Mouse (Mus musculus) cerebellum, adult 11 months (tissue): ENCODE measurements around the gene Gabbr2.

ENCODE experiments used
- DNase-seq: peaks from one replicate; pipeline ENCODE4 v3.0.0; 2022

The Gabbr2 gene

DNA sequence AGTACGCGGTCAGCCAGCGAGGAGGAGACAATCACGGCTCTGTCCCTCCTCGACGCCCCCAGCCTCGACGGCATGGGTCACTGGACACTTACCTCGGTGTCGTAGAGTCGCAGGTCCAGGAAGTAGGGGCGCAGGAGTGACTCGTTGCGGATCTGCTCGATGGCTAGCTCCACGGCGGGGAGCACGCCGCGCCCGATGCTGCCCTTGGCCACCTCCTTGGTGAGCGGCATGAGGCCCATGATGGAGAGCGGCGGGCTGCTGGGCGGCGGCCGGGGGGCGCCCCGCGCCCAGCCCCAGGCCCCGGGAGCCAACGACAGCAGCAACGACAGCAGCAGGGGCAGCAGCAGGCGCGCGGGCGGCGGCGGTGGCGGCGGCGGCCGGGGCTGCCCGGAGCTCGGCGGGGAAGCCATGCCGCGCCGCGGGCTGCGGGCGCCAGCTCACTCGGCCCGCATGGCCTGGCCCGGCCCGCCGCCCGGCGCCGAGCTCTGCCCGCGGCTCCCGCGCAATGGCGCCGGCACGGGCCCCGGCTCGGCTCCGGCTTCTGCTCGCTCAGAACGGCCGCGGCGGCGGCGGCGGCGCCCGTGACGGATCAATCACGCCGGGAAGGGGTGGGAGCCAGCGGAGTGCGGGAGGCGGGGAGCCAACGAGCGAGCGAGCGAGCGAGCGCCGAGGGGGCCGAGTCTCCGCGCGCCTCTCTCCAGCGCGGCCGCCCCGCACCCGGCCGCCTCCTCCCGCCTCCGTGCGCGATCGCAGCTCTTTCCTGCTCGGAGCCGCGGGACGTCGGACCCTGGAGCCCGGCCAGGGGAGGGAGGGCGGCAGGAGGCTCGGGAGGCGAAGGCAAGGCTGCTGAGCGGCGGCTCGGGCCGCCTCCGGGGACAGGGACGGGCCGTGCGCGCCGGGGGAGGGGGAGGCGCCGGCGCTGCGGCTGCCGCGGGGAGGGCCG is at the start of gene Gabbr2:
Gabbr2 (minus strand) TSS at position 858 of the 943 bp plus-strand sequence.
- DNase-seq = peak; percentile 79

DNA sequence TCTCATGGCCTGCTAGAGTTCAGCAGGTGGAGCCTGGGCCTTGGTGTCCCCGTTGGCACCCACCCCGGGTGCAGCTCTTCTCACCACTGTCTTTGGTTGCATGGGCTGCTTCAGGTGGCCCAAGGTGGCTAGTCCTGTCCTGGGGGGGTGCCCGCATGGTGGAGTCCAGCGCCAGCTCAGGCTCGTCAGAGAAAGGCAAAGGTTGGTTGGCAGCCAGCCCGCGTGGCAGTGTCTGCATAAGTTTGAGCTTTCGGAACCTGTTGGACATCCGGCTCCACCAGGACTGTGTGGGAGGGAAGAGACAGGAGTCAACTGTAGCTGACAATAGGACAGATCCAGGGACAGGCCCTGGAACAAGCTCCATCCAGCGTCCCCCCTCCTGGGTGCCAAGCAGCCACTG is 47.9 kb upstream of the Gabbr2 start:
- DNase-seq = no peak

DNA sequence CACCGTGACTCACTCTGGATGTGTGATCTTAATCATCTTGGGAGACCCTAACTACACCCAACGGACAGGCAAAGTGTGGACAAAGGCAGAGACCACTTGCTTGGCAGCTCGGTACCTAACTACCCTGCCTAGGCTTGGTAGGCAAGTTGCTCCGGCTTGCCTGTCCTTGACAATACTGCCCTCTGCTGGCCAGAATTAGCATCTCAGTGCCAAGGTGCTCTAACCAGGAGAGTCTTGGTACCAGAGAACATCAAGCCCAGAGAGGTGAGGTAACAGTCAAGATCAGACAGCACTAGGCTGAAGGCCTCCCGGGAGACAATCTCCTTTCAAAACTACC is 45.6 kb upstream of the Gabbr2 start:
- DNase-seq = peak; percentile 76

DNA sequence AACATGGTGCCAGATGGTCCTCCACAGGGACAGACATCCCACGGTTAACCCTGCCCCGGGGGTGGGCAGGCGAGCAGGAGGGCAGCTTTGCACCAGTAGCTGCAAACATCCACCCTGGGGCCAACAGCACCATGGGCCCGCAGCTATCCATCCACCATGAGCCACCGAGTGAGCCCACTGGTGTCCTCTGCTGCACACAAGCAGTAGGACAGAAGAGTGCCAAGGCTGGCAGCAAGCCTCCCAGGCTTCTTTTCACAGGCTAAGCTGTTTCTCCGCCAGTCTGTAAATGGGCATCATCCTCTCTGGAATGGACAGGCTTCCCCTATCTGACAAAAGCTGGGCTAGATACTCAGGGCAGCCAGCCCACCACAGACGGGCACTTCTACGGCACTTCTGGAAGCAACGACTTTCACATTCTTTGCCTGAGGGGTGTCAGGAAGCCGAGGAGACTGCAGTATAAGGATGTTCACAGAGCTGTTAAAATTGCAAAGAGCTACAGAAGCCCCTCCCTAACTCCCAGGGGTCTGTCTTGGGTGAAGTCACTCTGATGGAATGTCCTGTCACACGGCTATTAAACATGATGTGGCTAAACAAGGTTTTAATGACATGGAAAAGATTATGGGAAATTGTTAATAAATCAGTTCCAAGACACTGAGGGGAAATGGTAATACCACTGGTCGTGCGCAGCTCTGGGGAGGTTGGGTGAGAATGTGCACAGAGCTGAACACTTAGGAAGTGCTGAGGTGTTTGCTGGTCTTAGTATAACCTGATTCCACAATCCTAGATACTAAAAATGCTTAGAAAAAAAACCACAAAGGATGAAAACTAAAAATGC is 45.0 kb upstream of the Gabbr2 start:
- DNase-seq = no peak

DNA sequence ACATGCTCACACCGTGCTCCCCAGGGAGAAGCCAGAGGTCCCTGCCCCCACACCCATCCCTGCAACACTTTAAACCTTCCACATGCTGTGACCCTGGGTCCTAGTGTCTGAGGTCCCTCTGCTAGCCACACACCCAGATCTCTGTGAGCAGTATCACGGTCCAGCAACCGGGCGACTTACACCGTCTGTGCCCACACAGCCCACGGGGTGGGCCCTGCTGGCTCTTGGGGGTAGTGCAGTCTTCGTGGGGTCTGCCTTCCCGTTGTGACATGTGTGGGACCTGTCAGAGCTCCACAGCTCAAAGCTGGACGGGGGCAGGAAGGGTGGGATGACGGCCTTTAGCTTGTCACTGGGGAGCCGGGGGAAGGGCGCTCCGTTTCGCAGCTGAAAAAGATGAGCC is 43.9 kb upstream of the Gabbr2 start:
- DNase-seq = no peak

DNA sequence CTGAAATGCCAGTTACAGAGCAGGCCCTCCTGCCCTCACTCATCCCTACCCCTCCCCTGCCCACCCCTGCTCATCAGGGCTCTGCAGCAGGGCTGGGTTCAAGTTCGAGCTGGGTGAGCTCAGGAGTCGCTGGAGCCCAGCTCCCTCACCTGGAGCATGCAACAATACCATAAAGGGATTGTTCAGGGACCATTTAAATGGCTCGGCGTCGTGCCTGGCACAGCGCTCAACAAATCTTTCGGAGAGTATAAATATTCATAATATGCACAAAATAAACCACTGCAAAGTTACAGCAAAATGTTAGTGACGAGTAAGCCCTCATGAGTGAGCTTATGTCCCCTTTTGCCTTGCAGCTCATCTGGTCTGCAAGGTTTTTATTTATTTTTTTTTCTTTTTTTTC is 40.5 kb upstream of the Gabbr2 start:
- DNase-seq = no peak

DNA sequence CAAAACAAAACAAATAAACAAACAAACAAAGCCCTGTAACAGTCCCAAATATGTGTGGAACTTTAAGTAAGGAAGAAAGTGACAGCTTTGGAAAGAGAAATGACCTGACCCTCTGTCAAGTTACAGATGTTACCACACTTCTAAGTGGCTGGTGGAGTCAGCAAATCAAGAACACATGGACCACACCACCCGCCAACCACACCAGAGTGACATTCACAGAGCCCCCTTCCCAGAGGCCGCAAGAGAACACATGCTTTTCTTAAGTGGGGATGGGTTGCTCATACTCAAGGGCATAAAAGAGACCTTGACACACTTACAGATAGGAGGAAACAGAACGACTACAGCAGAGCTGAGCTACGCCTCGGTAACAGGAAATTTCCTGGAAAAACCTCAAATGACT is 37.1 kb upstream of the Gabbr2 start:
- DNase-seq = no peak

DNA sequence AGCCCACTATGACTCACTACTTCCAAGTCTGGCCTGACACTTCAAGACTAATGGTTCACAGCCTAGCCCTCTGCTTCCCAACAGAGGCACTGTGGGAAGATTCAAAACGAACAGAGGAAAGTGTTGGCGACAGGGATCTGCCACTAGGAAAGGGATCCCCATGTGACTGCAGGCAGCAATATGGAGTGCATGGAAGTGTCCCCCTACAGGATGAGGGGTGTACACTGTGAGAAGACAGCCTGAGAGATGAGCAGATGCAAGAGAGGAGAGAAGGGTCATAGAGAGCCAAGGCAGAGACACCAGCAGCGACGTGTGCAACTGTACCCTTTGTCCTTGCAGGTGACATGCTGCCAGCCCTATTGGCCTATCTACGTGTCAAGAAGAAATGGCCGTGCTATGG is 32.3 kb upstream of the Gabbr2 start:
- DNase-seq = no peak

DNA sequence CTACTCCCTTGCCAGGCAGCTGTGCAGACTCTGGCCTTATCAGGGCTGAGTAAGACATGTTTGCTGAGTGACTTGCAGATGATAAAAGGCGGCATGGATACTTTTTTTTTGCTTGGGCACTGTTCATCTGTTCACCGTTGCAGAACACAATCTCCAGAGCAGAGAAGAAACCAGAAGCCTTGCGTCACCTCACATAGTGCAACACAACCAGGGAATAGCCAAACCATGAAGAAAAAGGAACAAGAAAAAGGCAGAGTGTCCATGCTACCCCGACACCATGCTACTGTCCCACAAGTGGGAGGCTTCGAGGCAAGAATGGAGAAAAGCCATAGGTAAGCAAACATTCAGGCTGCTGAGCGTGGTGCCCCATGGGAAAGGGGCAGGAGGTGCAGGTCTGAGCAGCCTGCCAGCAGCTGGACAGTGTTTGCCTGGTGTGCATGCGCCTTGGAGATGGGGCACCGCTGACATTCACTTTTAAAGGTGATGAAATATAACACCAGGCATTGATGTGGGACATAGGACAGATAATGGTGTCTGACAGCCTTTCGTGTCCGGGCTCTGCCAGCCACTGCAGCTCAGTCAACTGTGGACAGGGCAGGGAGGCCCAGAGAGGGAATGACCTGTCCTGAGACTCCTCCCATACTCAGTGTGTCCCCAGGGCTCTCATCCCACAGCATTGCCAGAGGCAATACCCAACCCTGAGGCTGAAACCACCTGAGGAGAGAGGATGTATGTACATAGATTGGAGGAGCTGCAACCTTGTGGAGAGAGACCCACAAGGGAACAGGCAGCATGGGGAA is 31.3 kb upstream of the Gabbr2 start:
- DNase-seq = no peak

DNA sequence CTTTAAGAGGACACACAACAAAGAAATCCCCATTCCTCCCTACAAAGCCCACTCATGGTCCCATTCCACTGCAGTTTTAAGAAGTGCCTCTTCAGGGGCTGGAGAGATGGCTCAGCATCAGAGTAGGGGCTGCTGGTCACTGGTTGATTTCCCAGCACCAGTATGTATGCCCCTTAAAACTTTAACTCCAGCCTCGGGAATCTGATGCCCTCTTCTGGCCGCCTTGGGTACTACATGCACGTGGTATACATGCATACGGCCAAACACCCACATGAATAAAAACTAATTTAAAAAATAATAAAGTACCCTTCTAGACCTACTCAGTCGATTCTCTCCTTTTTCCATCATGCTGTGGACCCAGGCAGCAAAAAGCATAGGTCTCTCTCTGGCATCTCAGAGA is 28.9 kb upstream of the Gabbr2 start:
- peak; percentile 57 for DNase-seq

DNA sequence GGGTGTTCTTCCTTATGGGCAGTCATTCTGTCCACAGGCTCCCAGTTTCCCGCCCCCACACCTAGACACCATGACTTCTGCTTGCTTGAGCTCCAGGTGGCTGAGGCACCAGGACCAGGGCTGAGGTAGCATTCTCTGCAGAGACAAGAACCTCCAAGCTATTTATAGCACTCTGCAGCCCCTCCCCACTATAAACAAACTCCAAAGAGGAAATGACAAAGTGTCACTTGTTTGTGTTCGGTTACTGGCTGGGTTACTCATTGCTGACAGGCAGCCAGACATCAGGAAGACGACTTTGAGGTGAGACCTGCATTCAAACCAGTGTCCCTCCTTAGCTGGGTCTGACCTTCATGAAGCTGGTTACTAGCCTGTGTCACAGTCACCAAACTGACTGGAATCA is 23.5 kb upstream of the Gabbr2 start:
- no peak for DNase-seq

DNA sequence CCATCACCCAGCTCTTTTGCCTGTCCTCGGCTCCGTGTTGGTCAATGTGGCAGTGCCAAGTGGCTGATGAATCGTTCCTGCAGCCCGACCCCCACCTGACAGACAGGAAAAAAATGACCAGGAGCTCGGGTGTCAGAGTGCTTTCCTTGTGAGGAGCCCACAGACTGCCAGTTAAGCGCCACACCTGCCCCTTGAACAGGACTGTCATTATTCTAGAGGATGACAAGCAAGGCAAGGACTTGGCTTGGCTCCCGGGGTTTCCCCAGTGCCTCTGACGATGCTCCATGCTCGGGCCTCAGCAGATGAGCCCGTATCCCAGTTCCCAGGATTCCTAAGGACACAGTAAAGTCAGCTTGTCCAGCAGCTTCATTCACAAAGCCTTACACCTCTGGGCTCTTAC is 20.8 kb upstream of the Gabbr2 start:
- DNase-seq = no peak

DNA sequence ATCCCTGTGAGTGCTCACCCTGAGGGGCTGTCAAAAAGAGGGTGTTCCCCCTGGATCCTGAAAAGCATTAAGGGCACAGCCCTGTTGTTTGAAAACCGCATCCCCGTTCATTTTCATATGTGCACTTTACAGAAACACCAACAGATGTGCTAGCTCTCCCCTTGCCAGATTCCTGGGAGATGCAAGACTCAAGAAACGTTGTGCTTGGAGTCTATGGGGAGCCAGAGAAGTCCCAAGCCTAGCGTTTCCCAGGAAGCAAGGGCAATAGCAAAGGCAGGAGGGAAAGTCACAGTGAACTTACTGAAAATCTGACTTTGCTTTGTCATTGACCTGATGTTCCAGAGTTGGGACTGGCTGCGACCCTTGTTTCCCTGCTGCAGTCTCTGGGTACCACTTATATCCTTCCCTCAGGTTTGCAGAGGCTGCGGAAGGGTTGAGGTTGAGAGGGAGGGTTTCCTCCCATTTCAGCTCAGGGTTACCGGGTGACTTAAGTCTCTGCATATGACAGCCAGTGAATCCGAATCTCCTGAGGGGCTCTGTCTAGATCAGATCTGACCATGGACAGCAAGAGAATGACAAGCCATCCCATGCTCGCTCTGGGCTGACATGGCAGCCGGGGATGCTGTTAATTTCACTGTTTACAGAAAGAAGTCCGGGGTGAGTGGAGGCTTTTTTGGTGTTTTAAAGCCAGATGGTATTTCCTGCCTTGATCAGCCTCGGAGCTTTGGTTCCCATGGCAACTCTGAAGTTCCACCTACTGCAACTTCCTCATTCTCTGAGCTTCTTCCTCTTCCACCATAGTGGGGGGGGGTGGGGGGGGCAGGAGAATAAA is 18.9 kb upstream of the Gabbr2 start:
- no peak for DNase-seq

DNA sequence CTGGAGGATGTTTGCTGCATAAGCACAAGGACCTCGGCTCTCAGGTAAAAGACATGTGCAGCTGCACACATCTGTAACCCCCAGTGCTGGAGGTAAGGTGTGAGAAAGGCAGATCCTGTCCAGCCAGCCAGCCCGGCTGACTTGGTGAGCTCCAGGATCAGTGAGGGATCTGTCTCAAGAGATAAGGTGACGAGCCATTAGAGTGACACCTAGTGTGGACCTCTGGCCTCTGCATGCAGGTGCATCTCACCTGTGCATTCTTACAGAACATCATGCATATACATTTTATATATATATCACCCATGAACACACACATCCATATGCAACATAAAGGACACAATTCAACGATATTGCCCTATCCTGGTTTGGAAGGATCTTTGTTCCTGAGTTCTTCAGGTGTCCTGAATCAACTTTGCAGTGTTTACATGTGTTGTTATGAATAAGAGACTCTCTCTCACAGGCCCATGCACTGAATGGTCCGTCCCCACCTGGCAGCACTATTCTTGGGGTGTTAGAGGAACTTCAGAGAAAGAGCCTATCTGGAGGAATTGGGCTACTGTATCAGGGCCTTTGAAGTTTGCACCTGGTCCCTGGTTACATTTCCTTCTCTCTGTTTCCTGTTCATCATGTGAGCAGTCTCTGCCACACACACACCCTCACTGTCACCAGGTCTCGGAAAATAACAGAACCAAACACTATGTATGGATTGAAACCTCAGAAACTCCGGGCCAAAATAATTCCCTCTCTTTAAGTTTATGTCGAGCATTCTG is 9.1 kb upstream of the Gabbr2 start:
- DNase-seq = no peak

DNA sequence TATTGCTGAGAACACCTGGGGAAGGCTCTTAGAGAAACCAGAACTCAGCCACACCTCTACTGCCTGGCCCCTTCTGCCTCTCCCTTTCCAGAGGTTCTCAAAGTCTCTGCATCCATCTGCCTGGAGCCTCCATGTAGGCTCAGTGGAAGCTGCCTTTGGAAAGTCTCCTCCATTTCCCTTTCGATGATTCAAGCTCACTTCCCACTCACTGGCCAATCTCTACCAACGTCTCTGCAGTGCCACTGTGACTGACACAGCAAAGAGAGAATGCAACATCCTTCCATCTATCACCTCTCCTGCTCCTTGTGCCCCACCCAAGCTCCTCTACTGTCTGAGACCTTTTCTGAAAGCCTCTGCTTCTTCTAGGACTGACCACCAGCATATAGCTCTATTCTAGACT is 6.3 kb upstream of the Gabbr2 start:
- no peak for DNase-seq

DNA sequence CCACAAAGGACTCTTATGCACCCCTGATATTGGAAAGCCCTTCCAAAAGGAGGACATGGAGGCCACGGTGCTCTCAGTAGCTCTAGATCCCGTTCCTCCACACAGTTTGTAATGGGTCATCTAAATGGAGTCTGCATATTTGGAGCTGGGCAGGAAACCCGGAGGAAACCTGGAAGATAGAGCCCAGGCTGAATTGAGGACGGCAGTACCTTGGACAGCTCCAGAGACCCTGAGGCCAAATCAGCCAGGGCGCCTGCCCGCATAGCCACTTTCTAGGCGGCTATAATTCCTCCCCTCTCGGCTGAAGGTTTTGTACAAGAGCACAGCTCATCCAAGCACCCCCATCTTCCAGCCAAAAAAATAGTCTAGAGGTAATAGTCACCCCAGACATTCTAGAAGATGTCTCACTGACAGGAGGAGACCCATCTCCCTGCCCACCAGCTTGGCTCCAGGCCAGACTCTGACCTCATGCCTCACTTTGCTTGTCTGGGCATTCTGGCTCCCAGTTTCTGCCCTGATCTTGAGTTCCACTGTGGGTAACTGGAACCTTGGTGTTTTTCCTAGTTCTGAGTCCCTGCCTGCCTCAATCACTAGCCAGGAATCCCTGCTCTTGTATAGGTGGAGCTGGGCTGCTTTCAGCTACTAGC is 1.3 kb upstream of the Gabbr2 start:
- no peak for DNase-seq

DNA sequence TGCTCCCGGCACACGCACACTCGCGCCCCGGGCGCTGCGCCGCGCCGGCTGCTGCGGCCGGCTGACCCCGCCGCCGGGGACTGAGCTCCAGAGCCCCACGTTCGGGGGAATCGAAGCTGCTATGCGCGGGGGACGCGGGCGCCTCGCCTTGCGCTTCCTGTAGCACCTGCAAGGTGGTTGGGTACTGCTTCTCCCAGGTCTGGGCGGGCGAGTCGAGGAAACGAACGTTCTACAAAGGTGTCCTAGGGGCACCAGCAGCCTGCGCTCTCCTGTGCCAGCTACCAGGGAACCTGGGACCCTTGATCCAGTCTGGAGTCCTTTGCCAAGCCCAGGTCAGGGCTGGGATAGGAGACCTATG is 265 bp upstream of the Gabbr2 start:
- DNase-seq = no peak

DNA sequence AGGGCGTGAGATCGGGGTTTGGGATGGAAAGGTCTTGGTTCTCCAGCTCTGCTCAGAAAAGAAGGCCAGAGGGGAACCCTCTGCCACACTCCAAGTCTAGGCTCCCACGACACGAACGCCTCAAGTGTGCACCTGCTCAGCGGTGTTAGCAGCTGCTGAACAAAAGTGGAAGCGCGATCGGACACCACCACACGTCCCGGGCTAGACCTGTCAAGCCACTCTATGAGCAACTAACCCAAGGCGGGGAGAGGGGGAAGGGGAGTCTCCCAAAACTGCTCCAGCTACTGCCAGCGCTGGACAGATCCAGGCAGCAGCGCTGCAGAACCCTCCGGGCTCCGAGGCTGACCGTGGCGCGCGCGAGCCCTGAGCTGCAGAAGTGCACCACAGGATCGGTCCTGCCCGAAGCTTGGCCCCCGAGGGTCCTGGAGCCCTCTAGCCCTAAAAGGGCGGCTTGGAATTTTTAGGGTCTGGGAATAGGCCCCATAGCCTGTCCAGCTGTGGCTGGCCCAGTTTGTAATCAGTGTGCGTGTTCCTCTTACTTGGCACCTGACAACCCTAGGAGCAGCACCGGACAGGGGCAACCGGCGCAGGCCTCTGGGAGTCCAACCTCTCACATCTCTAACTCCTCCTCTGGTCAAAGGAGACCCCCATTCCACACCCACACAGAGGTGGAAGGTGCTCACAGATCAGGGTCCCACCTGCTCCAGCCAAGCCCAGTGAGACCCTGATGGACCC is 1.2 kb downstream of the Gabbr2 start:
- DNase-seq = no peak

DNA sequence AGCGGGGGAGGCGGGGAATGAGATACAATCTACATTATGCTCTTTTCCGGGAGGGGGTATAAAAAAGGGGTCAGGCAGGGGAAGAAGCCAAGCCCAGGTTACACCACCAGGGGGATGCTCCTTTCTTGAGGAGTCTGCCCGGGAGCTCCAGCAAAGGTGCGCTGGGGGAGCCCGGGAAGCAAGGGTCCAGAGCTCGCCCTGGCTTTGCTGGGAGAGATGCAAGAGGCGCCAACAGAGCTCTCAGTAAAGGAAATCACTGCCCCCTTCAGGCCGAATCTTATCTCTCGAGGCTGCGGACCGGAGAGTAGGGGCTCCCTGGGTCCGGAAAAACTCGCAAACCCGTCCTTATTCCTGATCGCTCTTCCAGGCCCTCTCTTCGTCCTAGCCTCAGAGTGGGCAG is 1.8 kb downstream of the Gabbr2 start:
- DNase-seq = peak; percentile 85

DNA sequence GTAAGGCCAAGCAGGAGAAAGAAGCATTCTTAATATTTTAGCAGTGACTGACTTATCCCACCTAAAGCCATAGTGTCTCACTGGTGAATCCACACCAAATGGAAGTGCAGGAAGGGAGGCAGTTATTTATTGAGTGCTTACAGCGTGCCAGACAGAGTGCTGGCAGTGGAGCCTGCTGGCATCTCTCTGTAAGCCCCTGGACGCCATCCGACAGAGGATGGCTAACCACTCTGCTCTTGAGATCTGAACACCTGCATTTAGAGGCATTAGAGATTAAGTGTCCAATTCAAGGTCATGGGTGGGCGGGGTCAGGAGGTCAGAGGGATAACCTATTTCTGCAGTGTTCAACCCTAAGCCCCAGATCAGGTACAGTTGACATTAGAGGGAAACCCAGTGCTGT is 2.8 kb downstream of the Gabbr2 start:
- no peak for DNase-seq
